Mouse (Mus musculus) ES-E14 (cell line): ENCODE data around the gene Trmt2b.

Experiments used
- MAFK ChIP-seq: IDR thresholded peaks from 2 replicates; pipeline ENCODE4 v1.6.1; 2014; ENCODE audit warnings: mild to moderate bottlenecking, low read depth, low read length, inconsistent platforms; ENCODE audit not compliant: insufficient read depth
- ZNF384 ChIP-seq: IDR thresholded peaks from 2 replicates; pipeline ENCODE4 v1.6.1; 2012; ENCODE audit warnings: low read depth, low read length, inconsistent platforms

DNA sequence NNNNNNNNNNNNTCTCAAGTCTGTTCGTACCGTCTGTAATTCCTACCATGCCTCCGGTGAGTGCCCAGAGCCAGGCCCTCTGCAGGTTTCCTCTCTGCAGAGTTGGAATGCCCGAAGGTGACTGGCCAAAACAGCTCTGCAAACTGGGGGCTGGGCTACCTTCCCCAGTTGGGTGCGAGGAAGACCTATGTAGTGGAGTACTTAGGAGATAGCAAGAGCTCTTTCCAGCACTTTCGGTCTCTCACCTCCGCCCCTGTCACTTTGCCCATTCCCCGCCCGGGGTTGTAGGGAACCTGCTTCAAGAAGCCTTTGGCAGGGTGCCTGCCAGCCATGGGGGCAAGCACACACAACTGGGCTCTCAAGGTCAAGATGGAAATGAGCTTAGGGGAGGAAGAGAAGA, 19.5 kb upstream of the Trmt2b start:
- TF ChIP-seq MAFK (no peak), ZNF384 (no peak)
